Mouse (Mus musculus) left cerebral cortex, adult 2 months (tissue): Measurements from ENCODE around the gene Rnf157. TPM values are rescaled to one million over a fixed set of nuclear protein-coding genes. Genes with fewer than 3 reads are reported as not detected.
"Not testable (repeated sequence)": the region's sequence is repeated elsewhere in the genome, so short reads cannot be mapped to it uniquely, and the experiment has no call there.

Experiments
- DNase-seq, 2 experiments: peaks; one replicate each; pipeline ENCODE4 v3.0.0; 2021 to 2022; ENCODE audit warnings: low spot score in 2 of 2, mixed read lengths in 1 of 2; ENCODE audit errors: extremely low spot score in 1 of 2
- H3K27ac ChIP-seq: fragments of 200-600 bp; 2 replicates; pipeline ENCODE4 v1.8.1; 2022
- H3K4me3 ChIP-seq: fragments of 200-600 bp; 2 replicates; pipeline ENCODE4 v1.8.1; 2022
- CTCF ChIP-seq: fragments of 200-600 bp; IDR thresholded peaks from 2 replicates; pipeline ENCODE4 v1.8.1; 2022; ENCODE audit warnings: antibody characterized with exemption, mild to moderate bottlenecking, moderate library complexity
- intact Hi-C: fragments of 180-260 bp; cut with DNase I; formaldehyde crosslinking; loops from one replicate; pipeline ENCODE4 v1.15.1; 2025
- total RNA-seq, 2 experiments: library from RNA; stranded (reverse); gene quantifications; 2 replicates each; pipeline ENCODE4 v1.2.3; 2021

Rnf157 gene
- total RNA-seq, 2 experiments from 2014 or later, result 256 to 285 TPM

- no peak for TF ChIP-seq CTCF
- no peak overlapping the region for H3K27ac ChIP-seq
- no peak overlapping the region for H3K4me3 ChIP-seq
- intact Hi-C loops, result no loop called here
- no peak for DNase-seq
Measured at GRCm38 (mm10) chr11:116385999-116386398, 26.8 kb downstream of the Rnf157 start.

- no peak for TF ChIP-seq CTCF
- Histone ChIP-seq H3K27ac (no peak overlapping the region), H3K4me3 (no peak overlapping the region)
- intact Hi-C loops, result no loop called here
- DNase-seq, result no peak
Measured at GRCm38 (mm10) chr11:116384171-116384570, 28.7 kb downstream of the Rnf157 start.

GRCm38 (mm10) chr11:116383070-116383469, 29.8 kb downstream of the Rnf157 start:
- H3K4me3 ChIP-seq, intact Hi-C loops, H3K27ac ChIP-seq, DNase-seq: not testable (repeated sequence)

GRCm38 (mm10) chr11:116380767-116381166, 32.1 kb downstream of the Rnf157 start:
- Histone ChIP-seq H3K4me3 (no peak overlapping the region), H3K27ac (no peak overlapping the region)
- intact Hi-C loops, result no loop called here
- DNase-seq, result no peak
- no peak for TF ChIP-seq CTCF

GRCm38 (mm10) chr11:116379530-116379929, 33.3 kb downstream of the Rnf157 start:
- H3K27ac ChIP-seq, result no peak overlapping the region
- TF ChIP-seq CTCF, result no peak
- H3K4me3 ChIP-seq, result no peak overlapping the region
- intact Hi-C loops, result no loop called here
- DNase-seq, result no peak

GRCm38 (mm10) chr11:116376945-116377661, 35.7 kb downstream of the Rnf157 start:
- no peak for TF ChIP-seq CTCF
- Histone ChIP-seq H3K4me3 (no peak overlapping the region), H3K27ac (no peak overlapping the region)
- intact Hi-C loops, result no loop called here
- no peak for DNase-seq

- Histone ChIP-seq H3K4me3 (no peak overlapping the region), H3K27ac (no peak overlapping the region)
- DNase-seq, result no peak
- no peak for TF ChIP-seq CTCF
- intact Hi-C loops, result no loop called here
Measured at GRCm38 (mm10) chr11:116371894-116372450, 40.9 kb downstream of the Rnf157 start.

- TF ChIP-seq CTCF, result no peak
- intact Hi-C loops, result loop anchor here (2.0 kb wide), 2 partner anchors 51 to 77 kb away; no protein-coding TSS in a partner anchor
- no peak overlapping the region for H3K4me3 ChIP-seq
- H3K27ac ChIP-seq, result no peak overlapping the region
- DNase-seq, result no peak
Measured at GRCm38 (mm10) chr11:116369633-116370032, 43.2 kb downstream of the Rnf157 start.

- intact Hi-C loops, result loop anchor here (2.0 kb wide), 2 partner anchors 50 to 78 kb away; no protein-coding TSS in a partner anchor
- DNase-seq, result no peak
- Histone ChIP-seq H3K27ac (no peak overlapping the region), H3K4me3 (no peak overlapping the region)
- TF ChIP-seq CTCF, result no peak
Measured at GRCm38 (mm10) chr11:116369051-116369450, 43.8 kb downstream of the Rnf157 start.

- DNase-seq, result peak; percentile 73 to 82
- TF ChIP-seq CTCF, result peak; percentile 90
- intact Hi-C loops, result loop anchor here (2.0 kb wide), 2 partner anchors 49 to 79 kb away; no protein-coding TSS in a partner anchor
- Histone ChIP-seq H3K4me3 (no peak overlapping the region), H3K27ac (no peak overlapping the region)
Measured at GRCm38 (mm10) chr11:116368116-116368515, 44.7 kb downstream of the Rnf157 start.

GRCm38 (mm10) chr11:116366647-116367046, 46.2 kb downstream of the Rnf157 start:
- intact Hi-C loops, result no loop called here
- DNase-seq, result no peak
- Histone ChIP-seq H3K4me3 (no peak overlapping the region), H3K27ac (no peak overlapping the region)
- no peak for TF ChIP-seq CTCF

- no peak for DNase-seq
- TF ChIP-seq CTCF, result no peak
- intact Hi-C loops, result no loop called here
- no peak overlapping the region for H3K4me3 ChIP-seq
- H3K27ac ChIP-seq, result no peak overlapping the region
Measured at GRCm38 (mm10) chr11:116366124-116366523, 46.7 kb downstream of the Rnf157 start.

- intact Hi-C loops, result no loop called here
- no peak overlapping the region for H3K27ac ChIP-seq
- TF ChIP-seq CTCF, result no peak
Measured at GRCm38 (mm10) chr11:116365432-116365831, 47.4 kb downstream of the Rnf157 start.

More at GRCm38 (mm10) chr11:116365432-116365831, 47.4 kb downstream of the Rnf157 start:
- DNase-seq, result no peak
- H3K4me3 ChIP-seq, result no peak overlapping the region
